Mouse (Mus musculus): ENCODE measurements around the gene Gpr39.
"Not testable (repeated sequence)": the region's sequence is repeated elsewhere in the genome, so short reads cannot be mapped to it uniquely, and the experiment has no call there.

Gene Gpr39

DNA sequence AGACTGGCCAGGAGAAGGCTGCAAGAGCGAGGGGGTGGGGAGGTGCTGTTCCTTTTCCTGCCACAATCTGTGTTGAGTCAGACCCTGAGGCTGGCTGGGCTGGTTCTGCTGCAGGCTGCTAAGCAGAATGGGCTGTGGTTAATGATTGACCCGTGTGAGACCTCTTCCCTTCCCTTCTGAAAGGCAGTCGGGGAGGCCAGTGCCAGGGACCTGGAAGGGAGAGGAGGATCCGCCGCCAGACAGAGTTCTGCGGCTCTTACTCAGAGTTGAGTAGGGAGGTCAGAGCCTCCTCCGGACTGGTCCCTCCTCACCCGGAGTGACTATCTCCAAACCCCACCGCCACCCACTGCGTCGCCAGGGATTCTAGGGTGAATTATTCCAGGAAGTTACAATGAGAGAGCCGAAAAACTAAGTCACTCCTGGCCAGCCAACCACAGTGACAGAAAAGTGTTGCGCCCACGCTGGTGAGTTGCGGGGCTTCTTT is at the start of gene Gpr39:
Gene Gpr39, plus strand, starts transcription at position 206 of the 484 bp plus-strand sequence.
- no peak for ATAC-seq (ENCODE audit: low TSS enrichment)

DNA sequence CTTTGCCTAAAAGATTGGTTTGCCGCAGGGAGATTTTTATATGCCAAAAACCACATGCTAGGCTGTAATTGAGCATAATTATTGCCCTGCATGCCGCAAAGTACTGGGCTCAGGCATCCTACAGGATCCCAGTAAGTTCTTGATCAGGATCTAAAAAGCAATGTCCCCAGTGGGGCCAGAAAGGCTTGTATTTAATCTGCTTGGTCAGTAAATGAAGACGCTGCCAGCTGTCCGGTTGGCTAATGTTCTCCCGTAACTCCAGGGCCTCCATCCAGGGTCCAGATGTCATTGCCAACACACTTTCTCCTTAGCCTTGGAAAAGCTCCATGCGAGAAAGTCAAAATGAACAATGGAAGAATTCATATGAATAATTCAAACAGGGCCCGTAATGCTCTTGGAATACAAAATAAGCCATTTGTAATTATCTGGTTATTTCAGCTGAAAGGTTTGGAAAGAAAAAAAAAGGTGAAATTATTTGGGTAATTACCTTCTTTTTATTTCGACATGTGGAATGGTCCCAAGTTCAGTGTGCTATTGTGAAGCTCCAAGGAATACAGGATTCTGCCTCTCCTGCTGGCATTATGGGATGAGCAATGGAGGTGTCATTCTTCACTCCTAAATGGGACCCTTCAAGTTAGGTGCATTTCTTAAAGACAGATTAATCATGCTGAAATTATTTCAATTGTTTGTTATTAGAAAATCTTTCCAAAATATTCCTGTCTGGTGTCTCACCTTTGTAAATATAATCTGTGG is 37.1 kb upstream of the Gpr39 start:
- ATAC-seq (ENCODE audit: low TSS enrichment): no peak

DNA sequence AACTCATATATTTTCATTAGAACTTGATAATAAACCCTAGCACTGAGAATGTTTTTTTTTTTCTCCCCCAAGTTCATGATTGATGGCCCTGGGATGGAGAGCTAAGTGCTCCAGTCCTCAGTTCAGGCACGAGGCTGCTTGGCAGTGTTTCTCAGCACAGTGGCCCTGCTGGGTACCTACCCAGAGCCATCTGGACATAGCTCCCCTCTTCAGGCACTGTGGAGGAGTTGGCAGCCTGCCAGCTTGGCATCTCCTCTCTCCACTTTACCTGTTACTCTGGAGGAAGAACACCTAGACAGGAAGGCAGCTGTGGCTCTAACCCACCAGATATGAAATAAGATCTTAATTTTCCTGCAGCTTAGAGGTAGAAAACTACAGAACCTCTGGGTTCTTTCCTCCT is 33.2 kb upstream of the Gpr39 start:
- no peak for ATAC-seq (ENCODE audit: low TSS enrichment)

DNA sequence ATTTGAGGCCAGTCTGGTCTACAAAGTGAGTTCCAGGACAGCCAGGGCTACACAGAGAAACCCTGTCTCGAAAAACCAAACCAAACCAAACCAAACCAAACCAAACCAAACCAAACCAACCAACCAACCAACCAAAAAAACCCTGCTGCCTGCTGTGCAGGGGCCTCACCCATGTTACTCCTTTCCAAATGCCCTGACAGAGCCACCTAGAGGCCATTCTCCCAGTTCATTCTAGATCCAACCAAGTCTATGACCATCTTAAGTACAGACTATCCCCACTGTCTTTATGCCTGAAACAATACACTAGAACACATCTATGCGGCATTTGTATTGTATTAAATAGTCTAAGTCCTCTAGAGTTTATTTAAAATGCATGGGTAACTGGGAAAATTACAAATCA is 30.0 kb upstream of the Gpr39 start:
- not testable (repeated sequence) for ATAC-seq (ENCODE audit: low TSS enrichment)

DNA sequence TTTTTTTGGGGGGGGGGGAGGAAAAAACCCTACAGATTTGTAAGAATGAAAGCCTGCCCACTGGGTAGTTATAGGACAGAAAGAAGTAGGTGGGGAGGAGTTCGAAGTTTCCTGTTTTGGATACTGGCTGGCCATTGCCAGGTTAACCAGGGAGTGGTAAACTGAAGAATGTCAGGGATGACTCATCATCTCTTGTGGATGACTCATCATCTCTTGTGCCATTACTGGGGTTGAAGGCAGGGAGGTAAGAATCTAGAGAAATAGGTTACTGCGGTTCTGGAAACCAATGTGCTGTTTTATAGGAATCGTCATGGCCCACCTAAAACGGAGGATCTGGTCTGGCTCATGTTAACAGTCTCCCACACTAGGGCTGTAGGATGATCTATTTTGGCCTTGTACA is 28.8 kb upstream of the Gpr39 start:
- ATAC-seq (ENCODE audit: low TSS enrichment): no peak

DNA sequence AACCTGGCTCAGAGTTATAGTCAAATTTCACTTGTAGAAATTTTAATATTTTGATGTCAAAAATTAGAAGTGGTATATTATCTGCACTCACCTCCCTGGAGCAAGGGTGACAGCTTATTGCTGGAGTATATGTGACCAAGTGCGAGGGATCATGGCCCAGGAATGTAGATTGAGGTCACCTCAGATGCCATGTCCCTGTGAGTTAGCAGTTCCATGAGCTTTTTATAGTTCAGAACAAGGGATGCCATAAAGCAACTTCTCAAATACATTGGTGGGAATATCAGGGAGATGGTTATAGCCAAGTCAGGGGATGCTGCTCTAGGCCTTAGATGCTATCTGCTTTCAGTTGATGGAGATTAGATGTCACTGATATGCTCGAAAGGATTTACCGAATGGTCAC is 27.7 kb upstream of the Gpr39 start:
- ATAC-seq (ENCODE audit: low TSS enrichment): no peak

DNA sequence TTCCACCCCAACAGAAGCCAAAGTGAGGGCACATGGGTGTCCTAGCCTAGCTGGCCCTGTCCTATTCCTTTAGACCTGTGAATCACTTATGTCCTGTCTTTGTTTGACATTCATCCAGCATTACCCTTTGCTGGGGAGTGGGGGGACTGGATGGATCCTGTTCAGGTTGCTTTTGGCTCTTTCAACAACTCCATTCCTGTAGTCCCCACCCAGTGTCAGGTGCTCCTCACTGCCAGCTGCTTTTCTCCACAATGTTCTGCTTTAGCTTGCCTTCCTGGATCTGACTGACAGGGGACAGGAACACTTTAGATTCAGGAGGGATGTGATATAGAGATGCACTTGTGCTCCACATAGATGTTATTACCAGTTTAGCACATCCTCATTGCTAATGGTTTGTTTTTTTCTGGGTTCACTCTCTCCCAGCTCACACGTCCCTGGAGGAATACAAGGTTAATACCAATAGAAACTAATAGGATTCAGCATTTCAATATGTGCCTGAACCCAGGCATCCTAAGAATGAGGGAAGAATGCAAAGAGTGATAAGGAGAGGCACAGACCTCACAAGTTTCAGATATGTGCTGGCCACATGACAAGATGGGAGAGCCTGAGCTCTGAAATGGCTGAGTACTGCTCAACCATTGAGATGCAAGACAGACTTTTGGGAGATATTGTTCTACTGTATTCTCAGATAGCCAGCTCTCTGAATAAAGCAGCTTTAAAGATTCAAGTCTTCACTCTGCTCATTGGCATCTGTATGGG is 23.8 kb upstream of the Gpr39 start:
- ATAC-seq (ENCODE audit: low TSS enrichment): no peak

DNA sequence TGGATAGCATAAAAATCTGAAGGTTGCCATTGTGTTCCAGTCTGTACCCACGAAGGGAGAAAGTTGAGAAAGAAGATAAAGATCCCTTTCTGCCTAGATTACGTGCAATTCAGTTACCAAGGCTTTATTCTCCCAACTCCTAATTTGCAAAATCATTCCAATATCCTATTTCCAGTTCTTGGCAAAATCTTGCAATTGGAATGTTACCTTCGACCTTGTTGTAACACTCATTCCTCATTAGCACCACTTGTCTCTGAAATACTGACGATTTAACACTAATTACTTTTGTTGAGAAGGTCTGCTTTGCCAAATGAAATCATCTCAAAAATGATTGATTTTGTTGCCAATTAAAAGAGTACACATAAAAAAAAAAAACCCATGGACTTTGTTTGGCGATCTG is 19.4 kb upstream of the Gpr39 start:
- no peak for ATAC-seq (ENCODE audit: low TSS enrichment)

DNA sequence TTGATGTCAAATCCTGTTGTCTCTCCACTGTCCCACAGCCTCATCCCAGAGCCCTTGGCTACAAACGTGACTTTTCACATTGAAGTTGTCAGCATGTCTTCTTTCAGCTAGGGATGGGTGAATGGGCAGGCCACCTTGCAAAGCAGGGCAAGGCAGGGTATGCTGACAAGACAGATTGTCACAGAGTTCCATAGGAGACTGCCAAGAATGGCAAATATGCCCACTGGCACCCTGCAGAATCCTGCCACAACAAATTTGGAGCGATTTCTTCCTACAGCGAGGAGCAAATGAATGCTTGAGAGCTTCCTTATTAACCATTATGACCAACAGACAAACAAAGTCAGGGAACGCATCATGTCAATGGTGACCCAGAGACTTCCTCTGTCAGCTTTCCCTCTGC is 16.6 kb upstream of the Gpr39 start:
- ATAC-seq (ENCODE audit: low TSS enrichment): no peak

DNA sequence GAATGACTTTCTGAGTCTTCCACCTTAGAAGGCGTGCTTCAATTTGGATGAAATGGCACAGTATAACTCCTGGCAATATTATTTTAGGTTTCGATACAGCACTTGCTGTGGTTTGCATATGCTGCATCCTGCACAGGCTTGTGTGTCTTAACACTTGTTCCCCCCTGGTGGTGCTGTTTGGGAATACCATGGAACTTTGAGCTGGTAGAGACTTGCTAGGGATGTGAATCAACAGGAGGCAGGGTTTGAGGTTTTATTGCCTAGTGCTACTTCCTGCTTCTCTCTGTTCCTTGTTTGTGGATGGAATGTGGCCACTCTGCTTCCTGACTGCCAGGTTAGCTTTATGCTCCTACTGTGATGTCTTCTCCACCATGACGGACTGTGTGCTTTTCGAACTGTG is 15.9 kb upstream of the Gpr39 start:
- ATAC-seq (ENCODE audit: low TSS enrichment): no peak

DNA sequence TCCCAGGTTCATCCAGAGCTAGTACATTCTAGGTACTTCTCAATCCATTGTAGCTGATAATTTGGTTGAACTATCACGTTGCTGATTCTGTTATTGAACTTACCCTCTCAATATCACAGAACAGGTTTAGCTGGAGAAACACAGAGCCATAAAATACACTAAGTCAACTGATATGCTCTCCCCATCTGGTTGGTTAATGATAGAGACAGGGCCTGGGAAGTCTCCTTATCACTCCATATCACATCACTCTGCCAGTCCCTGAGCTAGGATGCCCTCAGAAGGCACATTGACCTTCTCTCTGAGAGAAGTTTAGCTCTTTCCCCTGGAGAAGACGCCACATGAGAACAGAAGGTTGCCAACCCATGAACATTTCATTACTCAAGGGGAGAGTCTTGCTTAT is 14.7 kb upstream of the Gpr39 start:
- ATAC-seq (ENCODE audit: low TSS enrichment): no peak

DNA sequence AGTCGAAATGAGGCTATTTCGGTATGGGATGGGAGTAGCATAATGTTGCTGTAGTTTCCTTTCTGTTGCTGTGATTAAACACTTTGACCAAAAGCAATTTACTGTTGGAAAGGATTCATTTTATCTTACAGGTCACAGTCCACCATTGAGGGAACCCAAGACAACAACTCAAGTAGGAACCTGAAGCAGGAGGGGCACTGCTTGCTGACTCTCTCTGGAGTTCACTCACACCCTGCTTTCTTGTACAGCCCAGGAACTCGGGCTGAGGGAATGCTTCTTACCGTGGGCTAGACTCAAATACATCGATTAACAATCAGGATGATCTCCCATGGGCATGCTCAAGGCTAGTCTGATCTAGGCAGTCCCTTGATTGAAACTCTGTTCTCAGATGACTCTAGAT is 14.1 kb upstream of the Gpr39 start:
- ATAC-seq (ENCODE audit: low TSS enrichment): no peak

DNA sequence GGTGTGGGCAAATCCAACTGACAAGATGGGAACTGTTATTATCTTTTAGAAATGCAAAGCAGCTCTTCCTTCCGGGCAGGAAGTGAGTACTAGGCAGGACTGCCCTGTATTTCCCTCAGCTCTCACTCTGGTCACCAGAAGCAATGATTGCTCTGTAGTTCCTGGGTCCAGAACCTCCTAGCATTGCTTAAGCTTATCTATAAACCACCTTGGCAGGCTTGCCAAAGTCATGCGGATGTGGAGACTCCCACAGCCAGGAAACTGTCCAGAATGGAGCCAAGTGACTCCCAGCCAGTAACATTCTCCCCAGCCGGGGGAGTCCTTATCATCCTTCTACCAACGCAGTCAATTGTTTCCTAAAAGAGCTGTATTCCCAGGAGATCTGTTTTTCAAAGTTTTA is 13.7 kb upstream of the Gpr39 start:
- no peak for ATAC-seq (ENCODE audit: low TSS enrichment)

DNA sequence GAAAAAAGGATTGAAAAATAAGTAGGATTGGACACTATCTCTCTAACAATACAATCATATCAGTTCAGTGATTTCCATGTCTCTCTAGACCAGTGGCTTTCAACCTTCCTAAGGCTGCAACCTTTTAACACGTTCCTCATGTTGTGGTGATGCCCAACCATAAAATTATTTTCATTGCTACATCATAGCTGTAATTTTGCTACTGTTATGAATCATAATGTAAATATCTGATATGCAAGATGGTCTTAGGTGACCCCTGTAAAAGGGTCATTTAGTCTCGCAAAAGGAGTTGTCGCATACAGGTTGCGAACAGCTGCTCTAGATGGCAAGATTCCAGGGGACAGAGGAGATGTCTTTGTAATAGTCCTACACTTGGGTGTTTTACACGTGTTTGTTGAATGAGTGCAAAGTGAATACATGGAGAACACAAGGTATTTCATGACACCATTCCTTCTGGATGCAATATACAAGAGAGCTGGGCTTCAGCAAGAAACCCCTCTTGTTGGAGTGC is 11.6 kb upstream of the Gpr39 start:
- ATAC-seq (ENCODE audit: low TSS enrichment): no peak

DNA sequence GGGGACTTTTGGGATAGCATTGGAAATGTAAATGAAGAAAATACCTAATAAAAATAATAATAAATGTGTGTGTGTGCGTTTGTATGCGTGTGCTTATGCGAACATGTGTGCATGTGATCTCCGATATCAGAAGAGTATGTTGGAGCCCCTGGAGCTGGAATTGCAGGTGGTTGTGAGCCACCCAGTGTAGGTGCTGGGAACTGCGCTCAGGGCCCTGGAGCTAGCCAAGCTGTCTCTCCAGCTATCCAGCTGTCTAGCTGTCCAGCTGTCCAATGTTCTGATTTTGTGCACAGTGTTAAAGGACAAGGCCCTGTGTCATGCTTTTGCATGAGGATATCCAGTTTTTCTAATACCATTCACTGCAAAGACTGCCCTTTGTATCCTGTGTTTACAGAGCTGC is 7.8 kb upstream of the Gpr39 start:
- no peak for ATAC-seq (ENCODE audit: low TSS enrichment)

DNA sequence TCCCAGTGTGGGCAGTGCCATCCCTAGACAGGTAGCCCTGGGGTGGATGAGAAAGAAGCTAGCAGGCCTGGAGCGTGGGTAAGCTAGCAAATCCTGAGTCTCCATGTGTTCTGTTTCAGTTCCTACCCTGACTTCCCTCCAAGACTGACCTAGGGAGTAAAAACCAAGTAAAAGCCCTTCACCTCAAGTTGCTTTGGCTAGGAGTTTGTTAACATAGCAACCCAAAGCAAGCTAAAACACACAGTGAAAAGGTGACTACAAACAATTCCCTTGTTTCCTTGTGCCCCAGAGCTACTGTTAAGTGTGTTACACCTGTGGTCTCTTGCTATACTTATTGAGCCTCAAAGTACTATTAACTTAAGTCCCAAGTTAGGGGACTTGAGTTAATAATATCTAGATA is 1.6 kb upstream of the Gpr39 start:
- ATAC-seq (ENCODE audit: low TSS enrichment): no peak

DNA sequence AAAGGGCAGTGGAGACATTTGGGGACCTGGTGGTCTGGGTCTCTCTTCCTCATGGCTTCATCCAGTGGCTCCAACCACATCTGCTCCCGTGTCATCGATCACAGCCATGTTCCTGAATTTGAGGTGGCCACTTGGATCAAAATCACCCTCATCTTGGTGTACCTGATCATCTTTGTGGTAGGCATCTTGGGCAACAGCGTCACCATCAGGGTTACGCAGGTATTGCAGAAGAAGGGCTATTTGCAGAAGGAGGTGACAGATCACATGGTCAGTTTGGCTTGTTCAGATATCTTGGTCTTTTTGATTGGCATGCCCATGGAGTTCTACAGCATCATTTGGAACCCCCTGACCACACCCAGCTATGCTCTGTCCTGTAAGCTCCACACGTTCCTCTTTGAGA is 491 bp downstream of the Gpr39 start:
- ATAC-seq (ENCODE audit: low TSS enrichment): no peak

DNA sequence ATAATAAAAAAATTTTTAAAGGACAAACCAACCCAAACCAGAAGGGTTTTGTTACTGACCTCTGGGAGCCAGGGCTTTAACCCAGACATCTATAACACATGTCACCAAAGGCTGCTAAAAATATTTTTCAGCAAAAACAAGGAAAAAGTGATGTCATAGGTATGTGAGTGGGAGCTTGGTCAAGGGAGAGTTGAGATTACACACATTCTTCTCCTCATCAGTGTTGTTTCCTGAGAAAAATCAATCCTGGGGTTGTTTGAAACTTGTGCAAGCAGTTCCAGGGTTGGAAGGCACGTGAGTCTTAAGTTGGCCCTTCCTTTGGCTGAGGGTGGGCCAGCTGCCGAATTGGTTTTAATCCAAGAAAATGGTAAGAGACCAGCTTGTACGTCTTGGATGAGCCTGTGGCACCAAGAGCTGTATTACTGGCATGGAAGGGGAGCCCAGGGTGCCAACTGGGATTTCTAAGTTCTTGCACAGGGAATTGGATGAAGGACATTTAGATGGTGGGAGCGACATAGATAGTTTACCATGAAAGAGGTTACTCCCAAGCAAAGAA is 2.8 kb downstream of the Gpr39 start:
- no peak for ATAC-seq (ENCODE audit: low TSS enrichment)

DNA sequence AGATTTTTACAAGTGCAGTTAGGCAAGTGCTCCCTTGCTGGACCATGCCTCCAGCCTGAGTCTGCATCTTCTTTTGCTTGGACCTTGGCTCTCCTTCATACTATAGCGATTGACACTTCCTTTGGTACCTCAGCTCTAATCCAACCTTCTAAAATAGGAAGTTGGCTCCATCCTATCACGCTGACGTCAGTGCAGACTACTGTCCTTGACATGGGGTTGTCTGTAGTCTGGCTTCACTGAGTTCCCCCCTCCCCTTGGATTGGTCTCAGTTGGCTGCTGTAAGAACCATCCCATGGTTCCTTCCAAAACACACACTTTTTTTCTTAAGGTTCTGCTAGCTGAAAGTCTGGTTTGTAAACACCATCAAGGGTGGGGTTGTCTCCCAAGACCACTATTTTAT is 7.6 kb downstream of the Gpr39 start:
- ATAC-seq (ENCODE audit: low TSS enrichment): no peak

DNA sequence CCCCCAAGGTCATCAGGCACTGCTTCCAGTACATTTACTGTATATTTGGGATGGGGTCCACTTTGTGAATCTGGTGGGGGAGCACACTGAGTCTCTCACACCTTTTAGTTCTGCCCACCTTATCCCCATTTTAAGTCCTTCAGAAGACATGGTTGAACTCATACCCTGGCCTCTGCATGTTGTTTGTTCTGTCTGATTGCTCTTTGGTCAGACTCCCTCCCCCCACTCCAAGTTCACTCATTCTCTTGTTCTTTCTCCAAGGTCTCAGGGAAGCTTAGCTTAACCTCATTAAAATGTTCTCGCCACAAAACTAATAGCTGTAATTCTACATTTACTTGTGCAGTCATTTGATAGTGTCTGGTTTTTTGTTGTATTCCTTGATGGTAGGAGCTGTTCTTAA is 8.5 kb downstream of the Gpr39 start:
- no peak for ATAC-seq (ENCODE audit: low TSS enrichment)

DNA sequence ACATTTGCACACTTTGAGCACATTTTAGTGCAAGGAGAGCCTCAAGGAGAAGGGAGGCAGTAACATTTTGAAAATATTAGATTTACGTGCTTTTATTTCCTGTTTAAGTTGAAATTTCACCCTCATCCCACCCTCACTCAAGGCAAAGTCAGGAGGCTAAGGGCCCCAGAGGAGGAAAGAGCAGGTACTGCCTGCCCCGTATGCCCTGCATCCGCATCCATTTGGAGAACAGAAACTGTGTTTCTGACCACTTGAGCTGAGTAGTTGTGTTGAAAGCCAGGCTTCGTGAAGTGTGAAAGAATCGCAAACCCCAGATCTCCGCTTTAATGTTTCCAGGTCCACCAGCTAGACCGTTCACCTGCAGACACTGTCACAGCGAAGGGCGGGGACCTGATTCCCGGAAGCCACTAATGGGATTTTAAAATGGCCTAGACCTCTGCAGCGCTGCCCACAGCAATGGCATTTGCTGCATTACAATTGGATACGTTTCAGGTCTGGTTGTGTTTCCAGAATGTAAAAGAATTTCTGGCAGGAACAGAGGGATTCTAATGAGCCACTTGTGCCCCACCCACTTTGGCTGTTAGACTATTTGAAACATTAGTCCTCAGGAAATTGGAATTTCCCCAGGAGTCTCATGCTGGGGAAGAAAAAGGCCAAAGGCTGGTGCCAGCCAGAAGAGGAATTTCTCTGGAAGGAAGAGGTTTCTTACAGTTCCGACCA is 11.1 kb downstream of the Gpr39 start:
- no peak for ATAC-seq (ENCODE audit: low TSS enrichment)

DNA sequence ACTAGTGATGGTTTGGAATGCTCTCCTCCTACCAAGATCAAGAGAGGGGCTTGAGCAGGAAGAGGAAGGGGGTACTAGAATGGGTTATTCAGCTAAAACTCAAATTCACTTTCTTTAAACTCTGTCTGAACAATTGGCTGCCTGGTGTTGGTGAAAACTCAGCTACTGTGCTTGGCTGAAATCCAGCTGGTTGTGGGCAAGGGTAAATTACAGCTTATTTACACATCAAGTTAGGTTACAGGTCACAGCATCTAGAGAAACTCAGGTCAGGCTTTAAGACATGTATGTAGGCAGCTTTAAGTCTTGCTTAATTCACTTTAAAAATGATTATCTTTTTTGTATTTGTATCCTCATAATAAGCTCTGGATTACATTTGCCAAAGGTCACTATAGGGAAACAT is 16.7 kb downstream of the Gpr39 start:
- ATAC-seq (ENCODE audit: low TSS enrichment): no peak

All from frontal cortex, adult (tissue).